Mouse (Mus musculus) lung, adult 2 months (tissue): ENCODE measurements around the gene Zkscan14. TPM values are rescaled to one million over a fixed set of nuclear protein-coding genes. Genes with fewer than 3 reads are reported as not detected.
A peak's percentile ranks its signal among the peaks of the same experiment; 100 is the strongest.
"Not testable (repeated sequence)": the region's sequence is repeated elsewhere in the genome, so short reads cannot be mapped to it uniquely, and the experiment has no call there.

Experiments
- DNase-seq: peaks from one replicate; pipeline ENCODE4 v3.0.0; 2022
- H3K4me1 ChIP-seq: fragments of 200-500 bp; 2 replicates; pipeline ENCODE4 v1.6.1; 2011; ENCODE audit warnings: low read length; ENCODE audit not compliant: control insufficient read depth, insufficient read depth
- H3K4me3 ChIP-seq: fragments of 200-500 bp; replicated peaks from 2 replicates; pipeline ENCODE3; 2011; ENCODE audit warnings: low read depth, mild to moderate bottlenecking, control low read depth, low read length; ENCODE audit errors: extremely low read depth
- CTCF ChIP-seq: fragments of 200-500 bp; IDR thresholded peaks from 2 replicates; pipeline ENCODE4 v1.5.1; 2011; ENCODE audit warnings: mild to moderate bottlenecking, low read length, control low read depth; ENCODE audit not compliant: insufficient read depth
- POLR2A ChIP-seq: fragments of 200-500 bp; IDR thresholded peaks from 2 replicates; pipeline ENCODE4 v1.6.1; 2011; ENCODE audit warnings: low read depth, mild to moderate bottlenecking, control low read depth, low read length, borderline replicate concordance; ENCODE audit errors: extremely low read depth
- WGBS: fragments of 180-500 bp; shearing (Covaris S2); methylation state at CpG from one replicate; pipeline ENCODE4 v1.1.7; 2018; 5-methylcytosine and 5-hydroxymethylcytosine counted together
- polyA plus RNA-seq: library from polyadenylated mRNA; depleted of rRNA; stranded (reverse); fragments of >200 nt; gene quantifications from 2 replicates; pipeline ENCODE4 v1.2.3, GENCODE M21; 2012; rRNA removed

The Zkscan14 gene
- polyA plus RNA-seq, result 3.1 and 4.2 TPM in 2 replicates

GRCm38 (mm10) chr5:145201321-145201991 lies at the start of gene Zkscan14:
Gene Zkscan14, minus strand, starts transcription at chr5:145201868.
- peak; percentile 70 for DNase-seq
- WGBS, result 1% methylated on average over 37 of the region's 37 CpGs
- H3K4me1 ChIP-seq, result peaks cover 10% of the 10 kb centered on the region
- peak; percentile 75; the same call in 1 of the 2 replicates for TF ChIP-seq POLR2A
- TF ChIP-seq CTCF, result no peak
- peak within 1 kb of the TSS; percentile 86 for H3K4me3 ChIP-seq

GRCm38 (mm10) chr5:145249520-145249919 lies 47.9 kb upstream of the Zkscan14 start:
- no peak for DNase-seq
- TF ChIP-seq POLR2A (no peak), CTCF (no peak)
- peaks cover 3% of the 10 kb centered on the region for H3K4me1 ChIP-seq
- H3K4me3 ChIP-seq, result no peak overlapping the region
- WGBS, result 91% methylated on average over 3 of the region's 3 CpGs

- DNase-seq, result no peak
- TF ChIP-seq CTCF (peak; percentile 57), POLR2A (no peak)
- Histone ChIP-seq H3K4me1 (no peaks in the 10 kb centered on the region; the same call in none of the 2 replicates), H3K4me3 (no peak overlapping the region)
Measured at GRCm38 (mm10) chr5:145234636-145235035, 33.0 kb upstream of the Zkscan14 start.

DNA sequence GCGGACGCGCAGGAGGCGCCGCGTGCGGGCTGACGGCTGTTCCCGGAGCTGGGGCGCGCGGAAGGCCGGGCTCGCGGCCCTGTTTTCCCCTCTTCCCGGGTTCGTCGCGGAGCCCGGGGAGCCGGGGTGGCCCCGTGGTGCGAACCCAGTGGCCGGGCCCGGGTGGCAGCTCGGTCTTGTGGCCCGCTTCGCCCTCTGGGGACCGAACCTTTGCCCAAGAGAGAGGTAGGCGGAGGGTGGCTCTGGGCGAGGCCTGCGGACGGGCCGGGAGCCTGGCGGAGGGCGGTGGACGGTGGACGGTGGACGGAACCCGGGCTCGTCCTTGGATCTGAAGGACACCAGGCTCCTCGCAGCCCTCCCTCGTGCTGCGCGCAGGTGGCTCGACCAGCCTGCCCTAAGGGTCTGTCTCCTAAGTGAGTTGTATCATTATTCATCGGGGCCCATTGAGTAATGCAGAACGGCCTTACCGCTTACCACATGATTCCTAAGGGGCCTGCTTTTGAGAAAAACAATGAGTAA lies 30.3 kb upstream of the Zkscan14 start:
- Histone ChIP-seq H3K4me3 (peak overlapping the region; percentile 68), H3K4me1 (no peaks in the 10 kb centered on the region; the same call in none of the 2 replicates)
- WGBS, result under 1% methylated on average over 49 of the region's 49 CpGs
- TF ChIP-seq CTCF, result no peak
- no peak for TF ChIP-seq POLR2A
- DNase-seq, result no peak

DNA sequence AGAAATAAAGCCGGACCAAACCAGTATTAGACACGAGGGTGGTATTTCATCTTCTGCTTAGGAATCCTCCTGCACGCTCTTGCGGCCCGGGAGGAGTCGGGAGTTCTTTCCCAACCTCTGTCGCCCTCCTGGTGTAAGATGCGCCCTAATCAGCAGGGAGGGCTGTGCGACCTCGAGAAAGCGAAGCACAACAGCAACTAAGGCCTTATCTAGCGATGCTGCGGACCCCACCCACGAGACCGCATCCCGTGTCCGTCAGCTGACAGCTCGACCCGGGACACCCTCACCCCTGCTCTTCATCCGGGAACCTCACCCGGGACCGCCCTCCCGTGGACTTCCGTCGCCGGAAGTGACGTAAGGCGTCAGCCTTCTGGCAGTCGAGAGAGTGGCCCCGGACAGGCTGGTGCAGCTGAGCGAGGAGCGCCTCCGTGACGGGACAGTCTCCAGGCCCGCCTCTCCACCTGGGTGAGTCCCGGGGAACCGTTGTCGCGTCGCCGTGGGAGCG lies 29.8 kb upstream of the Zkscan14 start, which contains the start of gene Zfp655:
Gene Zfp655 (plus strand): TSS at position 349 of the 505 bp plus-strand sequence.
- H3K4me3 ChIP-seq, result peak within 1 kb of the TSS; percentile 68
- WGBS, result under 1% methylated on average over 42 of the region's 42 CpGs
- peak; percentile 98 for DNase-seq
- H3K4me1 ChIP-seq, result no peaks in the 10 kb centered on the region; the same call in none of the 2 replicates
- no peak for TF ChIP-seq CTCF
- peak; percentile 97 for TF ChIP-seq POLR2A

DNA sequence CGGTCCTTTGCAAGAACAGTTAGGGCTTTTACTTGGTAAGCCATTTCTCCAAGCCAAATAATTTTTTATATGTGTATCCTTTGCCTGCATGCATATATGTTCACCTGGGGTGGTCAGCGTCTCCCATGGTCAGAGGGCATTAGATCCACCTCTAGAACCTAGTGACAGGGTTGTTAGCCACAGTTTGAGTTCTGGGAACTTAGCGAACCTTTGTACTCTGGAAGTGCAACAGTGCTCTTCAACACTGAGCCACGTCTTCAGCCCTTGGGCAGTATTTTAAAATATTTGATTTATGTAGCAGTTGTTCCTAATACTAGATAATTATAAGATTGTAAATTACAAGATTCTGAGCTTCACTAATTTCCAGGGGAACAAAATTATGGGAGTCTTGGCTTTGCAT lies 29.0 kb upstream of the Zkscan14 start:
- TF ChIP-seq POLR2A (no peak), CTCF (no peak)
- WGBS, result 82% methylated on average over 4 of the region's 4 CpGs
- Histone ChIP-seq H3K4me3 (no peak overlapping the region), H3K4me1 (no peaks in the 10 kb centered on the region; the same call in none of the 2 replicates)
- no peak for DNase-seq

DNA sequence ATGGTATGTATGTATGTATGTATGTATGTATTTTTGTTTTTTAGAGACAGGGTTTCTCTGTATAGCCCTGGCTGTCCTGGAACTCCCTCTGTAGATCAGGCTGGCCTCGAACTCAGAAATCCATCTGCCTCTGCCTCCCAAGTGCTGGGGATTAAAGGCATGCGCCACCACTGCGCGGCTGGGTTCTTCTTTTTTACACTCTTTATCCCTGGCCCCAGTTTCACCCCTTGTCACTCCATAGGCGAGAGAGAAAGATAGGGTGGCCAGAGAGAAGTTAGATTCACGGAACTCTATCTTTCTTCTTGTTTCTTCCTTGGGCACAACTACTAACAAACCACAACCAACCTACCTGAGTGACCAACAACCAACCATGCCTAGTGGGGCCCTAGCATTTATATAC lies 27.6 kb upstream of the Zkscan14 start:
- not testable (repeated sequence) for H3K4me1 ChIP-seq, H3K4me3 ChIP-seq, DNase-seq
- 82% methylated on average over 6 of the region's 6 CpGs for WGBS

- TF ChIP-seq CTCF, result no peak
- no peak for TF ChIP-seq POLR2A
- 51% methylated on average over 2 of the region's 2 CpGs for WGBS
- no peak overlapping the region for H3K4me3 ChIP-seq
- no peak for DNase-seq
- no peaks in the 10 kb centered on the region; the same call in 1 of the 2 replicates for H3K4me1 ChIP-seq
Measured at GRCm38 (mm10) chr5:145226453-145226852, 24.8 kb upstream of the Zkscan14 start.

- TF ChIP-seq CTCF (no peak), POLR2A (no peak)
- Histone ChIP-seq H3K4me1 (no peaks in the 10 kb centered on the region), H3K4me3 (no peak overlapping the region)
- no peak for DNase-seq
- 76% methylated on average over 12 of the region's 12 CpGs for WGBS
Measured at GRCm38 (mm10) chr5:145223395-145223794, 21.7 kb upstream of the Zkscan14 start.

DNA sequence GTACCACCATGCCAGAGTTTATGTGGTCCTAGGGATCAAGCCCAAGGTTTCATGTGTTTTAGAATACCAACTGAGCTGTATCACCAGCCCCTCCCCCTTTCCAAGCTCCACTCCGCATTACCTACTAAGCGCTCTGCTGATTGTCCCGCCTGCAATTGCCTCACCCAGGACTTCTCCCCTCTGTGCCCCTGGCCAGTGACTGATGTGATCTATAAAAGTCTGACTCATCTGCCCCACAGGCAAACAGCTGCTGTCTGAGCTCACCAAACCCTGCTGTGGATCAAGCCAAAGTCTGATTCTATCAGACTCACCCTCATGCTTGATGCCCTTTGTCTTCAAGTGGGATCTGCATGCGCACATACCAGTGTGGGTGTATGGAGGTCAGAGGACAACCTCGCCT lies 21.2 kb upstream of the Zkscan14 start:
- 93% methylated on average over 5 of the region's 5 CpGs for WGBS
- no peaks in the 10 kb centered on the region for H3K4me1 ChIP-seq
- TF ChIP-seq POLR2A (no peak), CTCF (no peak)
- no peak overlapping the region for H3K4me3 ChIP-seq
- no peak for DNase-seq
